Mouse (Mus musculus) embryonic facial prominence, embryonic 14.5 days (tissue): ENCODE results near the gene Slc4a2. TPM values are rescaled to one million over a fixed set of nuclear protein-coding genes. Genes with fewer than 3 reads are reported as not detected.

Experiments
- ATAC-seq: fragments of 200-750 bp; cut with Nextera tagmentation; 2 replicates; pipeline ENCODE4 v1.8.0; 2017; ENCODE audit warnings: low read depth, moderate number of reproducible peaks, moderate TSS enrichment
- DNase-seq: peaks from one replicate; pipeline ENCODE4 v3.0.0-alpha.2; 2015; ENCODE audit warnings: low spot score
- H3K27ac ChIP-seq: fragments of 300-500 bp; sonication (generic); replicated peaks from 2 replicates; pipeline ENCODE4 v1.5.1; 2014; ENCODE audit warnings: low read depth, mild to moderate bottlenecking, low read length, moderate library complexity
- H3K27me3 ChIP-seq: fragments of 300-500 bp; sonication (generic); replicated peaks from 2 replicates; pipeline ENCODE4 v1.6.1; 2014; ENCODE audit warnings: low read length; ENCODE audit not compliant: control insufficient read depth, insufficient read depth
- H3K36me3 ChIP-seq: fragments of 300-500 bp; sonication (generic); 2 replicates; pipeline ENCODE4 v1.6.1; 2014; ENCODE audit warnings: low read length, mixed read lengths; ENCODE audit not compliant: control insufficient read depth, insufficient read depth
- H3K4me1 ChIP-seq: fragments of 300-500 bp; sonication (generic); 2 replicates; pipeline ENCODE4 v1.6.1; 2014; ENCODE audit warnings: antibody characterized with exemption, low read length; ENCODE audit not compliant: control insufficient read depth, insufficient read depth
- H3K4me2 ChIP-seq: fragments of 300-500 bp; sonication (generic); 2 replicates; pipeline ENCODE4 v1.6.1; 2014; ENCODE audit warnings: low read depth, mild to moderate bottlenecking, low read length, moderate library complexity, mixed read lengths
- H3K4me3 ChIP-seq: fragments of 300-500 bp; sonication (generic); 2 replicates; pipeline ENCODE4 v1.5.1; 2014; ENCODE audit warnings: low read depth, mild to moderate bottlenecking, low read length
- H3K9ac ChIP-seq: fragments of 300-500 bp; sonication (generic); 2 replicates; pipeline ENCODE4 v1.6.1; 2014; ENCODE audit warnings: low read depth, mild to moderate bottlenecking, low read length, moderate library complexity, mixed read lengths
- H3K9me3 ChIP-seq: fragments of 300-500 bp; sonication (generic); 2 replicates; pipeline ENCODE4 v1.6.1; 2016; ENCODE audit warnings: low read length; ENCODE audit not compliant: control insufficient read depth
- WGBS: fragments of 180-500 bp; shearing (Covaris S2); extraction: QIAGEN DNeasy Blood & Tissue Kit; methylation state at CpG from one replicate; pipeline ENCODE4 v1.1.7; 2014; 5-methylcytosine and 5-hydroxymethylcytosine counted together
- polyA plus RNA-seq: library from polyadenylated mRNA; unstranded; fragments of >200 nt; fragmentation: Nextera tagmentation; extraction: Ambion mirVana; gene quantifications from 2 replicates; pipeline ENCODE4 v1.2.1, GENCODE M21; 2014

The Slc4a2 gene
- polyA plus RNA-seq, 1 experiment from 2014 or later = 26.0 TPM

DNA sequence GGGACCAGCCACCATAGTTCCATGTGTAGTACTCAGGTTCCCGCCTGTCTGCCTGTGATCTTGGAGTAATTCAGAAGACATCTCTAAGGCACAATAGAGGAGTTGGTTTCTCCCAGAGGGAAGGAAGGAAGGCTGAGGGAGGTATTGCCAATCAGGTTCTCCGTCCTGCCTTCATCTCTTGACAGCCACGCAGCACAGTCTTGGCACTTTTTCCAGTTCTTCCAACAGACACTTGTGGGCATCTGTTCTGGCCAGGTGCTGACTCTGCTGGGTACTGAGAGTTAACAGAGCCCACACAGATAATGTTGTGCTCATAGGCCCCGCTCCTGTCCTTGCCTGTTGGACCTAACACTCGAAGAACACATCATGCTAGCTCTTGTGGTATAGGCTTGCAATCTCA lies 63.1 kb downstream of the Slc4a2 start:
- H3K4me1 ChIP-seq = no peaks in the 10 kb centered on the region
- H3K27ac ChIP-seq = no peak overlapping the region
- 89% methylated on average over 5 of the region's 5 CpGs for WGBS

DNA sequence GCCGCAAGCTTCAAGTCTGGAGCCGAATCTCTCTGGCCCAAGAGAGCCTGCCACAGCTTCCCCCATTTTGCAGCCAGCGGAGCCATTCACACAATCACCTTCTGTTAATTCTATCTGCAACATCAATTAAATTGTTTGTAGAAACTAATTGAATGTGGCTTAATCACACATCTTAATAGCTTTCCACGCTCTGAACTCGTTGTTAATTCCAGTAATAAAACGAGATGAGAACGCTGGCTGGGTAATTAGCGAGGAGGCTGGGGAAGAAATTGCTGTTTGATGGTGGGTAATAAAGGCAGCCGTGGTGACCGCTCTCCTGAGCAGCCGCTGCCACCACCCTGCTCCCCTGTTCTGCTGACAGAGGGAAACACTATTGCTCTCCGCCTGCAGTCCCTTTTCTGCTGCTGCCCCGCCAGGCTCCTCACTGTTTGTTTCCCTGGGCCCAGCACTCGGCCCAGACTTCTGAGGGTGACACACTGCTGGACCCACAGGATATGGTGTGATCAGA lies 66.8 kb downstream of the Slc4a2 start:
- Histone ChIP-seq H3K27me3 (no peaks in the 10 kb centered on the region), H3K4me2 (no peak overlapping the region), H3K4me3 (no peak overlapping the region), H3K9me3 (no peaks in the 10 kb centered on the region), H3K27ac (no peak overlapping the region), H3K36me3 (peaks cover 95% of the 10 kb centered on the region), H3K4me1 (no peaks in the 10 kb centered on the region), H3K9ac (no peak overlapping the region)
- ATAC-seq = no peak
- no peak for DNase-seq
- 78% methylated on average over 13 of the region's 14 CpGs for WGBS

More for the DNA sequence above, 63.1 kb downstream of the Slc4a2 start:
- Histone ChIP-seq H3K4me3 (no peak overlapping the region), H3K4me2 (no peak overlapping the region), H3K9me3 (no peaks in the 10 kb centered on the region), H3K36me3 (peaks cover 88% of the 10 kb centered on the region), H3K9ac (no peak overlapping the region), H3K27me3 (no peaks in the 10 kb centered on the region)
- DNase-seq (no peak), ATAC-seq (no peak)

Other genes starting within 250 kb of the Slc4a2 start
- gene Kcnh2, start 72.2 kb upstream of the Slc4a2 start, polyA plus RNA-seq = 6.7 and 7.6 TPM in 2 replicates
- 7.8 and 7.9 TPM in 2 replicates for gene Nos3, start 59.0 kb upstream of the Slc4a2 start, polyA plus RNA-seq
- 0.75 and 0.81 TPM in 2 replicates for gene Atg9b, start 31.7 kb upstream of the Slc4a2 start, polyA plus RNA-seq
- gene Abcb8, start 30.2 kb upstream of the Slc4a2 start, polyA plus RNA-seq = 35.6 and 42.0 TPM in 2 replicates
- 1.7 and 2.1 TPM in 2 replicates for gene Asic3, start 10.4 kb upstream of the Slc4a2 start, polyA plus RNA-seq
- gene Cdk5, start 307 bp upstream of the Slc4a2 start, polyA plus RNA-seq = 48.2 and 55.0 TPM in 2 replicates
- 111 and 119 TPM in 2 replicates for gene Fastk, start 21.4 kb downstream of the Slc4a2 start, polyA plus RNA-seq
- 16.5 and 21.3 TPM in 2 replicates for gene Tmub1, start 24.0 kb downstream of the Slc4a2 start, polyA plus RNA-seq
- gene Agap3, start 28.3 kb downstream of the Slc4a2 start, polyA plus RNA-seq = 31.5 and 33.9 TPM in 2 replicates
- gene Gbx1, start 103.4 kb downstream of the Slc4a2 start, polyA plus RNA-seq = 0.04 and 0.05 TPM in 2 replicates
- gene Asb10, start 117.1 kb downstream of the Slc4a2 start, polyA plus RNA-seq = 1.2 and 1.8 TPM in 2 replicates
- gene 4931409K22Rik, start 133.0 kb downstream of the Slc4a2 start, polyA plus RNA-seq = not detected in 2 replicates
- gene Abcf2, start 153.6 kb downstream of the Slc4a2 start, polyA plus RNA-seq = 83.7 and 96.3 TPM in 2 replicates
- 21.2 and 23.4 TPM in 2 replicates for gene Chpf2, start 162.9 kb downstream of the Slc4a2 start, polyA plus RNA-seq
- gene Smarcd3, start 200.6 kb downstream of the Slc4a2 start, polyA plus RNA-seq = 48.9 and 54.7 TPM in 2 replicates